Mouse (Mus musculus) megakaryocyte-erythroid progenitor cell, adult 5-6 weeks (primary cell): ENCODE measurements around the gene Slc33a1. TPM values are rescaled to one million over a fixed set of nuclear protein-coding genes. Genes with fewer than 3 reads are reported as not detected.

ENCODE experiments used
- ATAC-seq: replicated peaks from 2 replicates; pipeline ENCODE4 v1.8.0; 2016; ENCODE audit warnings: mild to moderate bottlenecking, inconsistent platforms; ENCODE audit not compliant: severe bottlenecking, poor library complexity, low FRiP score, low TSS enrichment
- total RNA-seq, 2 experiments: library from RNA; stranded (forward) in 1 of 2; stranded (reverse) in 1 of 2; fragments of 200-1000, 215-1000 nt in 1 of 2; fragments of >200 nt in 1 of 2; fragmentation: Nextera tagmentation in 1 of 2; gene quantifications; 2 replicates each; pipeline ENCODE4 v1.2.3; 2014 to 2017

Gene Slc33a1
- total RNA-seq (2014; fragmentation: Nextera tagmentation), result 10.1 and 11.7 TPM in 2 replicates
- total RNA-seq (2017), result 15.3 and 17.9 TPM in 2 replicates

GRCm38 (mm10) chr3:63964100-63964921 lies at the start of gene Slc33a1:
Gene Slc33a1, minus strand, starts transcription at chr3:63964768.
- ATAC-seq, result peak; percentile 94

GRCm38 (mm10) chr3:63988722-63989440 lies 24.3 kb upstream of the Slc33a1 start:
- ATAC-seq, result no peak

- no peak for ATAC-seq
Measured at GRCm38 (mm10) chr3:63986656-63987055, 22.1 kb upstream of the Slc33a1 start.

- ATAC-seq, result no peak
Measured at GRCm38 (mm10) chr3:63977895-63978294, 13.3 kb upstream of the Slc33a1 start.

GRCm38 (mm10) chr3:63975955-63976908 lies 11.7 kb upstream of the Slc33a1 start, which contains the start of gene Gmps:
Gene Gmps, plus strand, starts transcription at chr3:63976106.
- ATAC-seq, result peak; percentile 98

GRCm38 (mm10) chr3:63965929-63966328 lies 1.4 kb upstream of the Slc33a1 start:
- ATAC-seq, result no peak

- ATAC-seq, result no peak
Measured at GRCm38 (mm10) chr3:63964922-63965249, 318 bp upstream of the Slc33a1 start.

GRCm38 (mm10) chr3:63963421-63964099 lies 1.0 kb downstream of the Slc33a1 start:
- ATAC-seq, result no peak; the same call in 1 of the 2 replicates

- ATAC-seq, result peak; percentile 72
Measured at GRCm38 (mm10) chr3:63949837-63950236, 14.7 kb downstream of the Slc33a1 start.

- ATAC-seq, result no peak
Measured at GRCm38 (mm10) chr3:63941204-63941850, 23.2 kb downstream of the Slc33a1 start.

- ATAC-seq, result no peak
Measured at GRCm38 (mm10) chr3:63938928-63939327, 25.6 kb downstream of the Slc33a1 start.

- ATAC-seq, result peak; percentile 97
Measured at GRCm38 (mm10) chr3:63928878-63929859, 35.4 kb downstream of the Slc33a1 start, which contains the start of gene E130311K13Rik. Gene E130311K13Rik, minus strand, starts transcription at chr3:63929472.

GRCm38 (mm10) chr3:63919634-63920033 lies 44.9 kb downstream of the Slc33a1 start:
- peak; percentile 89 for ATAC-seq

GRCm38 (mm10) chr3:63910301-63910700 lies 54.3 kb downstream of the Slc33a1 start:
- ATAC-seq, result no peak

- peak; percentile 67; the same call in 1 of the 2 replicates for ATAC-seq
Measured at GRCm38 (mm10) chr3:63905241-63905640, 59.3 kb downstream of the Slc33a1 start.

GRCm38 (mm10) chr3:63904157-63904556 lies 60.4 kb downstream of the Slc33a1 start:
- no peak for ATAC-seq

GRCm38 (mm10) chr3:63900021-63900571 lies 64.5 kb downstream of the Slc33a1 start:
- no peak for ATAC-seq
